Mouse (Mus musculus) midbrain, postnatal 0 days (tissue): Measurements from ENCODE around the gene Etnk1. TPM values are rescaled to one million over a fixed set of nuclear protein-coding genes. Genes with fewer than 3 reads are reported as not detected.
"Not testable (repeated sequence)": the region's sequence is repeated elsewhere in the genome, so short reads cannot be mapped to it uniquely, and the experiment has no call there.

Experiments used
- ATAC-seq: fragments of 200-750 bp; cut with Nextera tagmentation; 2 replicates; pipeline ENCODE4 v1.8.0; 2017; ENCODE audit warnings: moderate number of reproducible peaks, mild to moderate bottlenecking, moderate TSS enrichment, moderate library complexity; ENCODE audit not compliant: low FRiP score
- DNase-seq: peaks from one replicate; pipeline ENCODE4 v3.0.0-alpha.2; 2015; ENCODE audit warnings: low spot score
- H3K27ac ChIP-seq: fragments of 300-500 bp; sonication (generic); 2 replicates; pipeline ENCODE4 v1.5.1; 2014; ENCODE audit warnings: low read depth, mild to moderate bottlenecking, low read length, mixed read lengths
- H3K27me3 ChIP-seq: fragments of 300-500 bp; sonication (generic); 2 replicates; pipeline ENCODE4 v1.6.1; 2014; ENCODE audit warnings: low read length, control low read depth, mixed read lengths; ENCODE audit not compliant: insufficient read depth
- H3K36me3 ChIP-seq: fragments of 300-500 bp; sonication (generic); 2 replicates; pipeline ENCODE4 v1.6.1; 2014; ENCODE audit warnings: low read length, control low read depth, mixed read lengths; ENCODE audit not compliant: insufficient read depth
- H3K4me1 ChIP-seq: fragments of 300-500 bp; sonication (generic); 2 replicates; pipeline ENCODE4 v1.6.1; 2014; ENCODE audit warnings: mild to moderate bottlenecking, control low read depth, antibody characterized with exemption, low read length, mixed read lengths; ENCODE audit not compliant: insufficient read depth
- H3K4me2 ChIP-seq: fragments of 300-500 bp; sonication (generic); 2 replicates; pipeline ENCODE4 v1.6.1; 2014; ENCODE audit warnings: low read depth, mild to moderate bottlenecking, low read length, mixed read lengths; ENCODE audit not compliant: poor library complexity, severe bottlenecking
- H3K4me3 ChIP-seq: fragments of 300-500 bp; sonication (generic); 2 replicates; pipeline ENCODE4 v1.5.1; 2014; ENCODE audit warnings: low read depth, mild to moderate bottlenecking, low read length, moderate library complexity
- H3K9ac ChIP-seq: fragments of 300-500 bp; sonication (generic); replicated peaks from 2 replicates; pipeline ENCODE4 v1.6.1; 2014; ENCODE audit warnings: mild to moderate bottlenecking, low read length, moderate library complexity, mixed read lengths; ENCODE audit not compliant: poor library complexity, severe bottlenecking
- H3K9me3 ChIP-seq: fragments of 300-500 bp; sonication (generic); 2 replicates; pipeline ENCODE4 v1.6.1; 2016; ENCODE audit warnings: low read length, control low read depth
- CTCF ChIP-seq: IDR thresholded peaks from 2 replicates; pipeline ENCODE4 v1.5.1; 2016; ENCODE audit warnings: antibody characterized with exemption, mild to moderate bottlenecking
- WGBS: fragments of 180-500 bp; shearing (Covaris S2); extraction: QIAGEN DNeasy Blood & Tissue Kit; methylation state at CpG from one replicate; pipeline ENCODE4 v1.1.7; 2014; 5-methylcytosine and 5-hydroxymethylcytosine counted together
- polyA plus RNA-seq: library from polyadenylated mRNA; unstranded; fragments of >200 nt; fragmentation: Nextera tagmentation; extraction: Ambion mirVana; gene quantifications from 2 replicates; pipeline ENCODE4 v1.2.1, GENCODE M21; 2015
- total RNA-seq: library from RNA; depleted of rRNA; stranded (reverse); fragments of >200 nt; gene quantifications from 2 replicates; pipeline ENCODE4 v1.2.3, GENCODE M21; 2014

Gene Etnk1
- total and polyA plus RNA-seq, 2 experiments from 2014 or later, result 40.3 to 130 TPM

GRCm38 (mm10) chr6:143140884-143141283 lies 26.1 kb upstream of the Etnk1 start:
- no peak overlapping the region for H3K27ac ChIP-seq
- H3K9me3 ChIP-seq, result no peaks in the 10 kb centered on the region
- ATAC-seq (no peak), DNase-seq (no peak)
- no peak overlapping the region for H3K4me2 ChIP-seq
- H3K4me1 ChIP-seq, result no peaks in the 10 kb centered on the region
- H3K36me3 ChIP-seq, result no peaks in the 10 kb centered on the region
- no peaks in the 10 kb centered on the region for H3K27me3 ChIP-seq
- no peak overlapping the region for H3K4me3 ChIP-seq
- no peak overlapping the region for H3K9ac ChIP-seq
- 92% methylated on average over 9 of the region's 9 CpGs for WGBS
- no peak for TF ChIP-seq CTCF

GRCm38 (mm10) chr6:143141624-143142592 lies 25.1 kb upstream of the Etnk1 start:
- H3K4me1 ChIP-seq, ATAC-seq, H3K4me2 ChIP-seq, H3K36me3 ChIP-seq, H3K27ac ChIP-seq, DNase-seq, H3K9ac ChIP-seq, H3K4me3 ChIP-seq, H3K9me3 ChIP-seq, H3K27me3 ChIP-seq: not testable (repeated sequence)
- 83% methylated on average over 9 of the region's 10 CpGs for WGBS

- 91% methylated on average over 4 of the region's 4 CpGs for WGBS
- DNase-seq (no peak), ATAC-seq (no peak)
- Histone ChIP-seq H3K9me3 (no peaks in the 10 kb centered on the region), H3K36me3 (no peaks in the 10 kb centered on the region), H3K9ac (no peak overlapping the region), H3K4me2 (no peak overlapping the region), H3K4me3 (no peak overlapping the region), H3K4me1 (no peaks in the 10 kb centered on the region), H3K27ac (no peak overlapping the region), H3K27me3 (no peaks in the 10 kb centered on the region)
- no peak for TF ChIP-seq CTCF
Observed at GRCm38 (mm10) chr6:143142861-143143260, 24.2 kb upstream of the Etnk1 start.

GRCm38 (mm10) chr6:143143321-143143720 lies 23.7 kb upstream of the Etnk1 start:
- 63% methylated on average over 9 of the region's 9 CpGs for WGBS
- peak overlapping the region; percentile 29; the same call in 1 of the 2 replicates for H3K4me3 ChIP-seq

GRCm38 (mm10) chr6:143143775-143144273 lies 23.2 kb upstream of the Etnk1 start:
- TF ChIP-seq CTCF, result peak; percentile 28; the same call in 1 of the 2 replicates
- DNase-seq, result no peak
- H3K4me3 ChIP-seq, result peak overlapping the region; percentile 29
- no peak overlapping the region for H3K27ac ChIP-seq
- H3K27me3 ChIP-seq, result no peaks in the 10 kb centered on the region
- H3K4me1 ChIP-seq, result no peaks in the 10 kb centered on the region
- no peaks in the 10 kb centered on the region for H3K9me3 ChIP-seq
- peak overlapping the region; percentile 6; the same call in 1 of the 2 replicates for H3K9ac ChIP-seq
- no peak for ATAC-seq
- 20% methylated on average over 19 of the region's 19 CpGs for WGBS
- peak overlapping the region; percentile 47 for H3K4me2 ChIP-seq
- no peaks in the 10 kb centered on the region for H3K36me3 ChIP-seq

More at GRCm38 (mm10) chr6:143143321-143143720, 23.7 kb upstream of the Etnk1 start:
- ATAC-seq (no peak), DNase-seq (no peak)
- H3K4me2 ChIP-seq, result peak overlapping the region; percentile 47
- no peak overlapping the region for H3K9ac ChIP-seq
- no peak for TF ChIP-seq CTCF
- H3K27ac ChIP-seq, result no peak overlapping the region
- no peaks in the 10 kb centered on the region for H3K27me3 ChIP-seq
- no peaks in the 10 kb centered on the region for H3K4me1 ChIP-seq
- no peaks in the 10 kb centered on the region for H3K9me3 ChIP-seq
- H3K36me3 ChIP-seq, result no peaks in the 10 kb centered on the region

- no peak overlapping the region for H3K27ac ChIP-seq
- no peak for DNase-seq
- H3K9ac ChIP-seq, result no peak overlapping the region
- H3K36me3 ChIP-seq, result no peaks in the 10 kb centered on the region
- no peaks in the 10 kb centered on the region for H3K9me3 ChIP-seq
- no peaks in the 10 kb centered on the region for H3K4me1 ChIP-seq
- H3K4me3 ChIP-seq, result no peak overlapping the region
- no peak for ATAC-seq
- 84% methylated on average over 2 of the region's 2 CpGs for WGBS
- TF ChIP-seq CTCF, result no peak
- H3K27me3 ChIP-seq, result no peaks in the 10 kb centered on the region
- no peak overlapping the region for H3K4me2 ChIP-seq
Observed at GRCm38 (mm10) chr6:143144556-143144955, 22.5 kb upstream of the Etnk1 start.
